Mouse (Mus musculus): ENCODE measurements around the gene Mrps27. TPM values are rescaled to one million over a fixed set of nuclear protein-coding genes. Genes with fewer than 3 reads are reported as not detected.

Gene Mrps27
- polyA plus RNA-seq, 1 experiment from 2014 or later = 29.9 TPM

DNA sequence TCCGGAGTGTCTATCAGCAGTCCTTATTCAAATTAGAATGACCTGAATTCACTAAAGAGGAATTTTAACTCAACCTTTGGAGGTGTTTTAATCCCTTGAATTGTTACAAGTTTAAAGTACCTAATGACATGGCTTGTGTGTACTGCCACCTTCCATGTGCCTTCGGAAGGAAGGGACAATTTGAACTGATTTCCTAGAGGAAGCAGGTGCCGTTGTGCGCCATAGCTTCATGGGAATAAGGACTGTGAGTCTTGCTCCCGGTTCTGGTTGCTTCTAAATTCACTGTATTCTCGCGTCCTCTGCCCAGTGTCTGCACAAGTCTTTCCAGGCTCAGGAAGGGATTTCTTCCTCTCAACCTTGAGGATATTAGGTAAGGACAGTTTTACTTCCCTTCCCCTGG, 41.8 kb downstream of the Mrps27 start:
- Histone ChIP-seq H3K9me3 (ENCODE audit: control insufficient read depth, low read length) (no peaks in the 10 kb centered on the region), H3K27ac (replicated peaks) (no peak overlapping the region), H3K4me2 (replicated peaks; ENCODE audit: low read depth) (no peak overlapping the region), H3K36me3 (ENCODE audit: control insufficient read depth, insufficient read depth, low read length) (no peaks in the 10 kb centered on the region), H3K4me1 (replicated peaks; ENCODE audit: control insufficient read depth, insufficient read depth) (0 out of 2 replicates have a peak, but pooled peaks cover 1% of the 10 kb centered on the region), H3K27me3 (ENCODE audit: control insufficient read depth, insufficient read depth, low read length) (no peaks in the 10 kb centered on the region), H3K4me3 (ENCODE audit: low read depth, low read length) (no peak overlapping the region), H3K9ac (ENCODE audit: low read length) (no peak overlapping the region)
- no peak for ATAC-seq (ENCODE audit: low FRiP score, low TSS enrichment)
- no peak for TF ChIP-seq EP300 (optimal IDR thresholded peaks at IDR 0.05)
- TF ChIP-seq CTCF (IDR thresholded peaks at IDR 0.05; ENCODE audit: low read depth) = no peak
- DNase-seq (ENCODE audit: low spot score) = no peak
- 80% methylated on average over 7 of the region's 7 CpGs for WGBS

DNA sequence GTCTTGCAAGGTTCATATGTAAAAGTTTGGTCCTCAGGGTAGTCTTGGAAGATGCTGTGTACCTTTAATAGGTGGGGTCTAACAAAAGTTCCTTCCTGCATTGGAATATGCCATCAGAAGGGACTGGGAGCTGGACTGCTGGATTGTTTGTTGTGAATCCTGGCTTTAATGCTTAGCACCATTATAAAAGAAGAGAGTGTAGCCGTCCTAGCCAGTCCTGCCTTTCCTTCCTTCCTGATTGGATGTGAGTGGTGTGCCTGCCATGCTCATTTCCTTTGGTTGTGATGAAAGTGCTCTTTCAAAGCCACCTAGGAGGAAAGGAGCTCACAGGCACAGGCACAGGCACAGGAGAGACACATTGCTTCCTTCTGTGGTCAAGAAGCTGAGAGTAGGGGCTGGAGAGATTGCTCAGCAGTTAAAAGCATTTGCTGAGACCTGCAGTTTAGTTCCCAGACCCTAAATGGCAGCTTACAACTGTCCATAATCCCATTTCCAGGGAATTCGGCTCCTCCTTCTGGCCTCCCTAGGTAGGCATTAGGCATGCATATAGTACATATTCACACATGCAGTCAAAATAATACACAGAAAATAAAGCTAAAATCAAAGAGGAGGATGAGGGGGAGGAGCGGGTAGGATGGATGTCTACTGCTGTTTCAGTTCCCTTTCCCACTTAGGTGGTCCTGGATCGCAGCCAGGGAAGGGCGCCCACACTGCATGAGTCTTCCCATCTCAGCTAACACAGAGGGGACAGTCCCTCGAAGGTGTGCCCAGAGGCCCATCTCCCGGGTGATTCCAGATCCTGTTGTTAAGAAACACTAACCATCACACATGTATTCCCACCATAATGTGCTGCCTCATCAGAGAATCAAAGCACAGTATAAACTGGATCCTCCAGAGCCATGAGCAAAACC, 43.6 kb downstream of the Mrps27 start:
- TF ChIP-seq EP300 (optimal IDR thresholded peaks at IDR 0.05) (no peak), CTCF (IDR thresholded peaks at IDR 0.05; ENCODE audit: low read depth) (no peak)
- DNase-seq (ENCODE audit: low spot score) (no peak), ATAC-seq (ENCODE audit: low FRiP score, low TSS enrichment) (no peak)
- Histone ChIP-seq H3K9me3 (ENCODE audit: control insufficient read depth, low read length) (no peaks in the 10 kb centered on the region), H3K27me3 (ENCODE audit: control insufficient read depth, insufficient read depth, low read length) (no peaks in the 10 kb centered on the region), H3K4me2 (replicated peaks; ENCODE audit: low read depth) (no peak overlapping the region), H3K36me3 (ENCODE audit: control insufficient read depth, insufficient read depth, low read length) (no peaks in the 10 kb centered on the region), H3K4me1 (replicated peaks; ENCODE audit: control insufficient read depth, insufficient read depth) (0 out of 2 replicates have a peak, but pooled peaks cover 3% of the 10 kb centered on the region), H3K4me3 (ENCODE audit: low read depth, low read length) (no peak overlapping the region), H3K9ac (ENCODE audit: low read length) (no peak overlapping the region), H3K27ac (replicated peaks) (no peak overlapping the region)
- 72% methylated on average over 7 of the region's 7 CpGs for WGBS

DNA sequence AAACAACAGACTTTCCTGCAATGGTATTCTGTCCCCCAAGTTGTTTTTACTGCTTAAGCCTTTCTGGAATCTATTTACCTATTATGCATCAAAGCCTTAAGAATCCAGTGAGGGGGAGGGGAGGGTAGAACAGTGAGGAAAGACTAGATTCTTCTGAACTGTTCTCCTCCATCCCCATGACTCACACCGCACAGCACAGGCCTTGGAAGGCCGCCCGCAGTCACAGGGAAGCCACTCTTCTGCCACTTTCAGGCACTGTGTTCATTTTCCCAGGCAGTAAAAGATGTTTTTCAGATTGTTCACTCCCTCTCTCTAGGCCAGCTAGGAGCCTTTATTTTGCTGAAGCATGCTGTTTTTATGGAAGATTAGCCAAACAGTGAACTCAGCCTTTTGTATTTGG, 46.8 kb downstream of the Mrps27 start:
- Histone ChIP-seq H3K27me3 (ENCODE audit: control insufficient read depth, insufficient read depth, low read length) (no peaks in the 10 kb centered on the region), H3K27ac (replicated peaks) (no peak overlapping the region; the same call in 1 of the 2 replicates), H3K4me2 (replicated peaks; ENCODE audit: low read depth) (no peak overlapping the region), H3K36me3 (ENCODE audit: control insufficient read depth, insufficient read depth, low read length) (no peaks in the 10 kb centered on the region), H3K9ac (ENCODE audit: low read length) (no peak overlapping the region), H3K4me3 (ENCODE audit: low read depth, low read length) (no peak overlapping the region), H3K4me1 (replicated peaks; ENCODE audit: control insufficient read depth, insufficient read depth) (0 out of 2 replicates have a peak, but pooled peaks cover 5% of the 10 kb centered on the region), H3K9me3 (ENCODE audit: control insufficient read depth, low read length) (no peaks in the 10 kb centered on the region)
- DNase-seq (ENCODE audit: low spot score) (no peak), ATAC-seq (ENCODE audit: low FRiP score, low TSS enrichment) (peak; percentile 40; the same call in 1 of the 2 replicates)
- 55% methylated on average over 3 of the region's 3 CpGs for WGBS
- TF ChIP-seq CTCF (IDR thresholded peaks at IDR 0.05; ENCODE audit: low read depth) = no peak
- TF ChIP-seq EP300 (optimal IDR thresholded peaks at IDR 0.05) = no peak

DNA sequence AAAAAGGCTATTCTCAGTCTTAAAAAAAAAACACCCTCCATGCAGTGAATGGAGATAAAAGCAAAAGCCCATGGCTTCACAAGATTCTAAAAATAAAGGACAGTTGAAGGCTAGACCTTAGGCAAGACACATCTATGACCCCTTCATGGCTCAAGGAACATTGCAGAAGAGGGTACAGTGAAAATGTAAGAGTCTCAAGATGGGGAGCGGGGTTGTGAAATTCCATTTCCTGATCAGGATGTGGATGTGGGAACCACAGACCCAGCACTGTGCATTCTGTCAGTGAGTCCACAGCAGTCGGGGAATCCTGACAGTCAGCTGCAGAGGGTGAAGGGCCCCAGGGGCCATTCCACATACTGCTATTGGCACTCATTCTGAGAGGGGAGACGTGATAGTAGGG, 48.5 kb downstream of the Mrps27 start:
- 83% methylated on average over 3 of the region's 3 CpGs for WGBS
- H3K27me3 ChIP-seq (ENCODE audit: control insufficient read depth, insufficient read depth, low read length) = no peaks in the 10 kb centered on the region
- no peak overlapping the region for H3K4me3 ChIP-seq (ENCODE audit: low read depth, low read length)
- H3K36me3 ChIP-seq (ENCODE audit: control insufficient read depth, insufficient read depth, low read length) = no peaks in the 10 kb centered on the region
- H3K27ac ChIP-seq (replicated peaks) = no peak overlapping the region
- no peaks in the 10 kb centered on the region for H3K9me3 ChIP-seq (ENCODE audit: control insufficient read depth, low read length)
- ATAC-seq (ENCODE audit: low FRiP score, low TSS enrichment) (no peak), DNase-seq (ENCODE audit: low spot score) (no peak)
- no peak overlapping the region for H3K9ac ChIP-seq (ENCODE audit: low read length)
- no peak for TF ChIP-seq CTCF (IDR thresholded peaks at IDR 0.05; ENCODE audit: low read depth)
- 0 out of 2 replicates have a peak, but pooled peaks cover 5% of the 10 kb centered on the region for H3K4me1 ChIP-seq (replicated peaks; ENCODE audit: control insufficient read depth, insufficient read depth)
- no peak overlapping the region for H3K4me2 ChIP-seq (replicated peaks; ENCODE audit: low read depth)

DNA sequence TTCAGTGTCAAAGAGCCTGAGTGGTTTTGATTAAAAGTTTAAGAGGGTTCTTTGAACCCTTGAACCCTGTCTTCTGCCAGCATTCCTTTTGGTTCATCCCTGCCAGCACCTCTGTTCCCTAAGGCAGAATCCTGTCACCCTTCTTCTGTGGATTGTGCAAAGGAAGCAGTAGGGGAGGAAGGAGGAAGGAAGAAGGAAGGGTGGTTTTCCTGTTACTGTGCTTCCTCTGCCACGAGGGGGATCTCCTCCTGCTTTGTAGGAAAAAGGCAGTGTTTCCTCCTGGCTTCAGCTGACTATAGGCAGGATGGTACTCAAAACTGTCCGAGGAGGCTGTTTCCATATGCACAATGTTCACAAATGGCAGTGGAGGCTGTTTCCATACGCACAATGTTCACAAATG, 50.1 kb downstream of the Mrps27 start:
- no peak overlapping the region for H3K4me2 ChIP-seq (replicated peaks; ENCODE audit: low read depth)
- no peak for DNase-seq (ENCODE audit: low spot score)
- H3K27me3 ChIP-seq (ENCODE audit: control insufficient read depth, insufficient read depth, low read length) = no peaks in the 10 kb centered on the region
- H3K36me3 ChIP-seq (ENCODE audit: control insufficient read depth, insufficient read depth, low read length) = no peaks in the 10 kb centered on the region
- H3K4me1 ChIP-seq (replicated peaks; ENCODE audit: control insufficient read depth, insufficient read depth) = 0 out of 2 replicates have a peak, but pooled peaks cover 5% of the 10 kb centered on the region
- H3K27ac ChIP-seq (replicated peaks) = peak overlapping the region; percentile 83; the same call in 1 of the 2 replicates
- no peaks in the 10 kb centered on the region for H3K9me3 ChIP-seq (ENCODE audit: control insufficient read depth, low read length)
- no peak for TF ChIP-seq EP300 (optimal IDR thresholded peaks at IDR 0.05)
- TF ChIP-seq CTCF (IDR thresholded peaks at IDR 0.05; ENCODE audit: low read depth) = peak; percentile 50
- no peak for ATAC-seq (ENCODE audit: low FRiP score, low TSS enrichment)
- H3K4me3 ChIP-seq (ENCODE audit: low read depth, low read length) = no peak overlapping the region
- WGBS = 60% methylated on average over 3 of the region's 3 CpGs
- H3K9ac ChIP-seq (ENCODE audit: low read length) = no peak overlapping the region

DNA sequence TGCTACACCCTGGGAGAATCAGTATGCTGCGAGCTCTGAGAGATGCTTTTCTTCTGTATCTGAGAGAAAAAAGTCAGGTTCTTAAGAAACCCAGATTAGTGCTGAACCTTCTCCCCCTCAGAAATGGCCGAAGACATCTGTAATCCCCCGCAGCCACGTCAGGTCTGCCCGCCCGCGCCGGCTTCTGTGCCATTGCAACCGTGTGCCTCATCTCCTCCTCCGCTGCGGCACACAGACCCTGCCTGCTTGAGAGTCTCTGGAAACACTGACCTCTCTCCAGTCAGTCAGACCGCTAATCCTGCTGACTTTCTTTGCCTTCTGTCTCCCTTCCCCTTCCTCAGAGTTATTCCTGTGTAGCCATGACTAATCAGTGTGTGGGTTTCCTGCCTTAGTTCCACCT, 50.9 kb downstream of the Mrps27 start:
- peak; percentile 43 for DNase-seq (ENCODE audit: low spot score)
- H3K4me2 ChIP-seq (replicated peaks; ENCODE audit: low read depth) = 0 out of 2 replicates have a peak overlapping the region, but pooled peaks have one; percentile 11
- no peak overlapping the region for H3K4me3 ChIP-seq (ENCODE audit: low read depth, low read length)
- no peaks in the 10 kb centered on the region for H3K27me3 ChIP-seq (ENCODE audit: control insufficient read depth, insufficient read depth, low read length)
- TF ChIP-seq CTCF (IDR thresholded peaks at IDR 0.05; ENCODE audit: low read depth) = no peak
- TF ChIP-seq EP300 (optimal IDR thresholded peaks at IDR 0.05) = no peak
- H3K9me3 ChIP-seq (ENCODE audit: control insufficient read depth, low read length) = no peaks in the 10 kb centered on the region
- 69% methylated on average over 12 of the region's 12 CpGs for WGBS
- peak; percentile 72; the same call in 1 of the 2 replicates for ATAC-seq (ENCODE audit: low FRiP score, low TSS enrichment)
- H3K36me3 ChIP-seq (ENCODE audit: control insufficient read depth, insufficient read depth, low read length) = no peaks in the 10 kb centered on the region
- peak overlapping the region; percentile 83 for H3K27ac ChIP-seq (replicated peaks)
- 0 out of 2 replicates have a peak, but pooled peaks cover 5% of the 10 kb centered on the region for H3K4me1 ChIP-seq (replicated peaks; ENCODE audit: control insufficient read depth, insufficient read depth)
- peak overlapping the region; percentile 23; the same call in 1 of the 2 replicates for H3K9ac ChIP-seq (ENCODE audit: low read length)

Data from stomach, postnatal 0 days (tissue).